Mouse (Mus musculus) layer of hippocampus, adult 11-12 months (tissue): ENCODE data around the gene Lins1.

Experiments
- DNase-seq: peaks from one replicate; pipeline ENCODE4 v3.0.0; 2022; ENCODE audit warnings: low spot score

Lins1 gene

DNA sequence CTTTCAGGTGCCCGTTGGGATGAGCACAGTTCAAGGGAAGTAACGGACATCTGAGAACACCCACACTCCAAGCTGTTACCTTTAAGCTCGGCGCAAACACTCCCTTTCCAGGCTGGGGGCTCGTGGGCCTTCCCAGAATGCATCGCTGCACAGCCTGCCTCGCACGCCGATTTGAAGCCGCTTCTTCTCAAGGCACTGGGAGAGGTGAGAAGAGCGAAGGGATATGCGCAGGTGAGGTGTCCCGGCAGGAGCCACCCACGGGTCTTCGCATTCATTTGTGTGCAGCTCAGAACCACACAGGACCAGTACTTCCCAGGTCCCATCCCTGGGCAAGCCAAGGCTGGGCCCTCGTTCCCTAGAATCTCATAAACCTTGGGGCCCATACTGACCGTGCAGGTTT, 43.7 kb downstream of the Lins1 start:
- no peak for DNase-seq

DNA sequence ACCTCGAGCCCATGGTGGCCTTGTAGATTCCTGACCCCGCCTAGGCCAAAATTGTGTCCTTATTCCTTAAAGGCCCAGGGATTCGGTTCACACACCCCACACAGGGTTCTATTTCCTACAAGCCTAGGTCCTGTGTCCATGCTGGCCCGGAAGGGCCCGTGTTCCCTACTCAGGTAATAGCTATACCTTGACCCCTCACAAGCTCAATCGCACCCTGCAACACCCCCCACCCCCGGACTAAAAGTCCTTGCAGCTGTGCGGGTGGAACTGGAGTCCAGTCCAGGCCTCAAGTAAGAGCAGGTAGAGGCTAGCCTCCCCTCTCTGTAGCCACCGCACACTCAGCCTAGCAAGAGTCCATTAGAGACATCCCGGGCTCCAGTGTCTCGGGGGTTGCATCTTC, 44.2 kb downstream of the Lins1 start:
- DNase-seq = no peak

DNA sequence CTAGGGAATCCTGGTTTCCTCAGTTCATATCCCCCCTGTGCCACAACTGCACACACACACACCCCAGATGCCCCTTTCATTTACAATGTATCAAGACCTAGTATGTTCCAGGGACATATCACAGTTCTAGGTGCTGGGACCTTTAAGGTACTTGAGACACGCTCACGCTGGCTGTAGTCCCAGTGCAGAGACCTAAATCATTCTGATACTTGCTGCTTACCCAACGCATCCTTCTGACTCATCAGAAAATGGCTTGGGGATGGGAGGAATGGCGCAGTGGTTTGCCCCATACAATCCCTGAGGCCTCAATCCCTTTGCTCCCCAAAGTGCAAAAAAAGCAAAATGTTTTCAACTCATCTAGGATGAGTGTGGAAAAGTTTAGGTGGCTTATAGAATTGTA, 44.8 kb downstream of the Lins1 start:
- no peak for DNase-seq

DNA sequence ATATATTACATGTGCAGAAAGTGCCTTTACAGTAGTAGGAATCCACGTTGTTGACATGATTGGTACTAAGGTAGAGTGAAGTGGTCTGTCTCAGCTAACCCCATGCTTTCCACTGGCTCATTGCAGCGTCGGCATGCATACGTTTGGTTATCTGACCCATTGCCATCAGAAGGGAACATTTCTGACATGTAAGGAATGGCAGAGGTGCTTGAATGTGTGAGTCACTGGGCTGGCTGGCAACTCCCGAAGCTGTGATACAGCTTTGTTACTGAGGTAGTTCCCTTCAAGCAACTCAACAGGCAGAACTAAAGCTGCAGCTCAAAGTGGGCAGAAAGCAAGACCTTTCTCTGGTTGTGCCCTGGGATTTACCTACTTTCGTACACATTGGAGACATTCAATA, 45.3 kb downstream of the Lins1 start:
- no peak for DNase-seq

DNA sequence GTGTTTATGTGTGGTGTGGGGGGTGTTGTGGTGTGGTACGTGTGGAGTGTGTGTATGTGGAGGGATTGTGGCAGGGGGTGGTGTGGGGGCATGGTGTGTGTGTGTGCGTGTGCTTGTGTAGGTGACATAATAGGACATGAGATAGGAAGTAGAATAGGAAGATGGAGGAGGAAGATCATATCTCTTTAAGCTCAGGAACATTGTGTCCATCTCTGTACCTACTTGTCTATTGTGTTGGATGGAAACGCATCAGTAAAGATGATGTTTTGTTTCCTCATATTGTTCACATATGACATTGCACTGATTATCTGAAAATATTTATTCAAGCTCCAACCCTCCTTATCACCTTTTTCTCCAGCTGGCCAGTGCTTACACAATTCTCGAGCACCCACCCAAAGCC, 47.7 kb downstream of the Lins1 start:
- no peak for DNase-seq

DNA sequence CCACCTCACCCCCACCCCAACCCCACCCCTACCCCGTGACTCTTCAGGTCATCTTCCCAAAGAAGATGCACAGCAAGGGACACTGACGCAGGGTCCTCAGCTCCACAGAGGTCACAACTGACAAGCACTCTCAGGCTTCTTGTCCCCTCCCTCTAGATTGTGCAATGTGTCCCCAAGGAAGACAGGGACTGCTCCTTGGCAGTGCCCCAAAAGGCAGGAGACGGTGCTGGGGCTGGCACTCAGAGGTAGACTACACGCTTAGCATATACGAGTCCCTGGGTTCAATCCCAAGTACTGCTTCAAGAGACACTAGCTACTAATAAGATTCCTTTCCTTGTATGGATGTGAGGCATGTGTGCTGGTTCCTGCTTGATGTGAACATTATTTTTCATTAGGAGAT, 51.3 kb downstream of the Lins1 start:
- DNase-seq = no peak

DNA sequence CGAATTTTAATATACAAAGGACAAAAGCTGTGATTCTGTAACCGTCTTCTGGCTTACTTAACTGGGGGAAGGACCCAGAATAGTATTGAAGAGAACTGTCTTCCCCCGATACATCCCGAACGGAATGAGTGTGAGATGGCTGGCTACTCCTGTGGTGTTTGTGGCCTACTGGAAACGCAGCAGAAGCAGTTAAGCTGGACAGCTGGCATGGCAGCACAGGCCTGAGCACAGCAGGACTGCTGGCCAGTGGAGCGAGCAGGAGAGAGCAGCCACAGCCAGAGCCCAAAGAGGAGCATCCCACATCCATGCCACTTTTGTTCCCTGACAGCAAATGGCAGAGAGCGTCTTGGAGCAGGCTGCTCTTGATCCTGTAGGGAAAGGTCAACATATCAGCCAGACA, 51.7 kb downstream of the Lins1 start:
- no peak for DNase-seq

DNA sequence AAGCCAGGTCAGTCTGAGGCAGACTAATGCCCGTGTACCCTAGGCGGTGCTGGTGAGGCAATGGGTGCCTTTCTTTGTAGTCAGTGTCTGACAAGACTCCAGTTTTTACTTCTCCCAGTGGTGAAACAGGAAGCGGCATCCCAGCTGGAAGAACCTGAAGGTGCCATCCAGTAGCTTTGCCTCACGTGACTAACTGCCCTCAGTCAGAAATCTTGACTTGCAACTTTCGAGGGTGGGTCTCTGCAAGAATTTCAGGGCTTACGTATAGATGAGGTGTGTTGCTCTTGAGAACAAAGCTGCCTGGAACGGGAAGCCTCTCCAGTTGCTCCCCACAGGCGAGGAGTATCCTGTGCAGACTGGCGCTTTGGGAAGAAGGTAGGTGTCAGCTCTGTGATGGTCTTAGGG, 53.7 kb downstream of the Lins1 start, which contains the start of gene Cers3:
Cers3 (plus strand) TSS at position 128 of the 405 bp plus-strand sequence.
- DNase-seq = no peak

DNA sequence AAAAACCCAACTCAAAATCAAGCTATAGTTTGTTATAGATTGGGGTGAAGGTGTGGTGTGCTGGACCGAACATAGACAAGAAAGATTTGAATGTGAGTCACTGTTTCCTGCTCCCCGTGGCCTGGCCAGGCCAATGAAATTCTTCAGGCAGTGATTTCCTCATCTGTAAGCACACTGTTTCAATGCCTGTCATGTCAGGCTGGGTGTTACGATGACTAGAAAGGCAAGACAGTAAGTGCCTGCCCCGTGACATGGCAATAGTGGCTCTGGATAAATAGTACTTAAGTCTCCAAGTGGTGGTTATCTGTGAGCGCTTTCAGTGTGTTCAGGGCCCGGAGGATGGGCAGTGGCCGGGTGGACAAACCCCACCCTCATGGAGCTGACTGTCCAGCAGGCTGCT, 57.3 kb downstream of the Lins1 start:
- no peak for DNase-seq

DNA sequence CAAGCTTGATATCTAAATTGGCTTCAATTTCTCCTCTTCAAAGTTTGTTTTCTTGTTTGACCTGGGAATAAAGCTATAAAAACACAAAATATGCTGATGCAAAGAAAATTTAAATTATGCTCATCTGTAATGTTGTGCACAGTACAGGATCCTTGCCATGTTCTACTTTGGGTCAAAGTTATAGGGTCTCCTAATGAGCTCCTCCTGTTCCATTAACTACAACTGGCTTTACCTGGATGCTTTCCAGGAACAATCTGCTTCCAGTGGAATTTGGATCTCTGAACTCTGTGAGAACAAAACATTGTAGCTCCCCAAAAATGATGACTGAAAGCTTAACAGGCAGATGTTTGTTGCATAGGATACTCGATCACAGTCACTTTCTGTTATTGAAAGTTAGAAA, 60.3 kb downstream of the Lins1 start:
- no peak for DNase-seq

DNA sequence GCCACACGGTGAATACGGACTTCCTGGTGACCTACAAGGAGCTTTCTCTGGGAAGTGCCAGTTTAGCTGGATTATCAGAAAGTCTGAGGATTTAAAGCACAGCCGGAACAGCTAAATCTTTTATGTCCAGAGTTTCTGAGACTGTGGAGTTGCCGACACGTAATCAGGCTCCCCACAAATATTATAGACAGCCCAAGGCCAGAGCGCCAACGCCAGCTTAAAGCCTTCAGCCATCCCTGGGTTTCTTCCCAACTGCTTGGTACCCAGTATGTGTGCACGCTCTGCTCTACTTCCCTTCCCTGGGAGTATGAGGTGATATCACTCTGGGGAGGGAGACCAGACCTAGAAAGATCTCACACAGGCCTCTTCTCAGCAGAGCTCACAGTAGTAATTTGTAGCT, 64.1 kb downstream of the Lins1 start:
- DNase-seq = no peak

DNA sequence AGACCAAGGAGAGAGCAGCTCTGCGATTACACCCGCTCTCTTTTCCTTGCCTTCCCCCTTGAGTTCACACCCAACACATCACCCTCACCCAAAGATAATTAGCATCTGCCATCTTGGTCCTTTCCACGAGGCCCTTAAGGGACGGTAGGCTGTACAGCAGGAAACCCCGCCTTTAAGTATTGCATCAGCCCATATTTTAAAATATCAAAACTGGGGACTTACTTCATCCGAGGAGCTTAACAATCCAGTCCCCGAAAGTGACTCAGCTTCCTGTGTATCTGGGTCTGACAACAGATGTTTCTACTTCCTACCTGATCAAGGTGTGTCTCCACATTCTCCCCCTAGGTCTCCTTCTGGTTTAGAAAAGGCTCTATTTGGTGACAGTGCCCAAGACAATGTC, 65.9 kb downstream of the Lins1 start:
- DNase-seq = no peak
